ENCODE assay signal across 10 mouse cellular contexts in the genomic region with DNA sequence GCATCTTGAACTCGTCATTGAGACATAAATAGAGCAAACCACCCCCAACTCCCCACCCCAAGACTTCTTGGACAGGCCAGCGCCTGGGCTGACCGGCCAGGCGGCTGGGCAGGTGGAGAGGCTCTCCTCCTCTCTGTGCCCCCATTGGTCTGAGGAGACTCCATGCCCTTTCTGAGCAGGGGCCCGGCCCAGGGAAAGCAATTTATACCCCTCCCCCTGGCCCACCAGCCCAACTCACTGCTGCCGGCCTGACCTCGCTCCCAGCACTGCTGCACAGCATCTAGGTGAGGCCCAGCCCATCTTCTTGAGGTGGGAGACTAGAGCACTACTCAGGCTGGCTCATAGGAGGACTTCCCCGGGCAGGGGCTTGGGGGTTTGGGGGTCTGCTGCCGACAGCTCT. TPM values are rescaled to one million over a fixed set of nuclear protein-coding genes. Genes with fewer than 3 reads are reported as not detected.
A peak's percentile ranks its signal among the peaks of the same experiment; 100 is the strongest.
DNase-seq lines count a peak whose midpoint lies in the region; ATAC-seq and TF ChIP-seq lines count a peak whose summit lies in the region.
"Had no signal": no experiment of that assay in that cellular context is flagged by ENCODE, and none has a peak within 500 bp of the region (broad histone marks: within the 10 kb centered on the region; RNA-seq: fewer than 3 reads in every experiment).

A gene (plus strand): TSS at position 224 of the 400 bp plus-strand sequence.

- peak within 1 kb of the TSS; percentile 55 for H3K9ac ChIP-seq in heart, embryonic 12.5 days
- no peak within 1 kb of the TSS for H3K9ac ChIP-seq in midbrain, postnatal 0 days (replicated peaks; ENCODE audit: low read length, poor library complexity, severe bottlenecking)
- no peak within 1 kb of the TSS for H3K9ac ChIP-seq in neural tube, embryonic 15.5 days (replicated peaks)

- no peak within 1 kb of the TSS for H3K4me2 ChIP-seq in heart, embryonic 12.5 days
- no peak within 1 kb of the TSS for H3K4me2 ChIP-seq in midbrain, postnatal 0 days (ENCODE audit: low read depth, low read length, poor library complexity, severe bottlenecking)
- no peak within 1 kb of the TSS for H3K4me2 ChIP-seq in neural tube, embryonic 15.5 days

- H3K4me3 ChIP-seq in heart, embryonic 12.5 days, result no peak within 1 kb of the TSS
- no peak within 1 kb of the TSS for H3K4me3 ChIP-seq in midbrain, embryonic 10.5 days
- H3K4me3 ChIP-seq in midbrain, postnatal 0 days (ENCODE audit: low read depth, low read length), result no peak within 1 kb of the TSS
- H3K4me3 ChIP-seq in neural tube, embryonic 15.5 days (replicated peaks), result no peak within 1 kb of the TSS

- no peaks in the 10 kb centered on the region for H3K27me3 ChIP-seq in heart, embryonic 12.5 days (replicated peaks)
- peaks cover 14% of the 10 kb centered on the region for H3K27me3 ChIP-seq in midbrain, embryonic 10.5 days (ENCODE audit: low read depth, poor library complexity, severe bottlenecking)
- no peaks in the 10 kb centered on the region for H3K27me3 ChIP-seq in midbrain, postnatal 0 days (ENCODE audit: insufficient read depth, low read length)
- no peaks in the 10 kb centered on the region for H3K27me3 ChIP-seq in neural tube, embryonic 15.5 days (replicated peaks)

- peak within 1 kb of the TSS; percentile 76 for H3K27ac ChIP-seq in heart, embryonic 12.5 days (ENCODE audit: poor library complexity, severe bottlenecking)
- peak within 1 kb of the TSS; percentile 60 for H3K27ac ChIP-seq in midbrain, embryonic 10.5 days (replicated peaks)
- no peak within 1 kb of the TSS for H3K27ac ChIP-seq in midbrain, postnatal 0 days (ENCODE audit: low read depth, low read length)
- no peak within 1 kb of the TSS for H3K27ac ChIP-seq in neural tube, embryonic 15.5 days (replicated peaks)

- 71% methylated on average over 9 of the region's 9 CpGs for WGBS in heart, embryonic 12.5 days
- 85% methylated on average over 9 of the region's 9 CpGs for WGBS in midbrain, embryonic 10.5 days
- 81% methylated on average over 9 of the region's 9 CpGs for WGBS in midbrain, postnatal 0 days
- WGBS in neural tube, embryonic 15.5 days, result 85% methylated on average over 9 of the region's 9 CpGs

- DNase-seq in heart, postnatal 10 days, result no peak
- no peak for DNase-seq in midbrain, embryonic 10.5 days (ENCODE audit: low spot score)
- DNase-seq in midbrain, postnatal 0 days (ENCODE audit: low spot score), result no peak
- peak; percentile 63 to 66 for DNase-seq in gastrocnemius, postnatal 36 days
- DNase-seq in cerebellum, adult 11 months, result no peak
- DNase-seq: lung, postnatal 36 days; right cerebral cortex, postnatal 25 days had no signal

- H3K9me3 ChIP-seq in heart, embryonic 12.5 days (replicated peaks), result no peaks in the 10 kb centered on the region
- H3K9me3 ChIP-seq in midbrain, embryonic 10.5 days (replicated peaks), result no peaks in the 10 kb centered on the region
- no peaks in the 10 kb centered on the region for H3K9me3 ChIP-seq in midbrain, postnatal 0 days (ENCODE audit: low read length)
- no peaks in the 10 kb centered on the region for H3K9me3 ChIP-seq in neural tube, embryonic 15.5 days (replicated peaks)

- no peak for TF ChIP-seq CTCF in midbrain, postnatal 0 days (IDR thresholded peaks at IDR 0.05)

- no peaks in the 10 kb centered on the region for H3K36me3 ChIP-seq in heart, embryonic 12.5 days
- no peaks in the 10 kb centered on the region for H3K36me3 ChIP-seq in midbrain, embryonic 10.5 days
- no peaks in the 10 kb centered on the region for H3K36me3 ChIP-seq in midbrain, postnatal 0 days (ENCODE audit: insufficient read depth, low read length)
- no peaks in the 10 kb centered on the region for H3K36me3 ChIP-seq in neural tube, embryonic 15.5 days

- no peak for ATAC-seq in heart, embryonic 12.5 days (ENCODE audit: insufficient number of reproducible peaks, low FRiP score)
- no peak for ATAC-seq in midbrain, postnatal 0 days (ENCODE audit: low FRiP score)
- ATAC-seq in neural tube, embryonic 15.5 days (ENCODE audit: low FRiP score), result no peak
- no peak for ATAC-seq in activated CD4-positive, CD25-positive, alpha-beta regulatory T cell, adult 4 months

- intact Hi-C loops in heart, postnatal 10 days (cut with DNase I), result loop anchor here (2.0 kb wide), 1 partner anchor 233 kb away; no protein-coding TSS in a partner anchor
- intact Hi-C loops in gastrocnemius, postnatal 36 days (cut with DNase I), result loop anchor here (5.0 kb wide), 1 partner anchor 136 kb away; no protein-coding TSS in a partner anchor

- H3K4me1 ChIP-seq in heart, embryonic 12.5 days (replicated peaks), result peaks cover 31% of the 10 kb centered on the region
- peaks cover 13% of the 10 kb centered on the region for H3K4me1 ChIP-seq in midbrain, embryonic 10.5 days
- no peaks in the 10 kb centered on the region for H3K4me1 ChIP-seq in midbrain, postnatal 0 days (ENCODE audit: insufficient read depth, low read length)
- H3K4me1 ChIP-seq in neural tube, embryonic 15.5 days, result peaks cover 5% of the 10 kb centered on the region

RNA-seq across cellular contexts. Expression of the gene that starts here (rescaled TPM):
- polyA plus RNA-seq in heart, embryonic 12.5 days (2016; fragmentation: Nextera tagmentation; extraction: Ambion mirVana), result 50.6 and 53.5 TPM in 2 replicates
- 1 to 10 TPM; 1.9 to 4.3 TPM for total RNA-seq in heart, postnatal 10 days (2021)
- 0.52 and 1.5 TPM in 2 replicates for polyA plus RNA-seq in midbrain, embryonic 10.5 days (2016; fragmentation: Nextera tagmentation; extraction: Ambion mirVana)
- total RNA-seq in midbrain, postnatal 0 days (2014; rRNA removed), result not detected in 2 replicates
- 0.46 and 0.56 TPM in 2 replicates for polyA plus RNA-seq in midbrain, postnatal 0 days (2015; fragmentation: Nextera tagmentation; extraction: Ambion mirVana)
- total RNA-seq in gastrocnemius, postnatal 36 days (2021), result over 10,000 TPM; 17,613 to 18,280 TPM
- 16.4 and 24.8 TPM in 2 replicates for polyA plus RNA-seq in neural tube, embryonic 15.5 days (2015; fragmentation: Nextera tagmentation; extraction: Ambion mirVana)
- not detected for polyA plus RNA-seq in activated CD4-positive, CD25-positive, alpha-beta regulatory T cell, adult 4 months (2017; shearing (Covaris generic))

Comparison
In these comparisons a context has a peak if more than half of its experiments do, and no peak if none do; other contexts are left out.
1. RNA of the gene that starts here (total RNA-seq): 17,613 to 18,280 TPM in gastrocnemius, postnatal 36 days; 1.9 to 4.3 TPM in heart, postnatal 10 days and not detected in midbrain, postnatal 0 days; every median in the first group is over 1,000 times any median in the second.
2. H3K27ac ChIP-seq: peak in heart, embryonic 12.5 days (single experiment) and midbrain, embryonic 10.5 days (single experiment); none in midbrain, postnatal 0 days (single experiment) and neural tube, embryonic 15.5 days (single experiment).
3. DNase-seq: peak in gastrocnemius, postnatal 36 days (2 of 2); none in heart, postnatal 10 days (0 of 2), midbrain, embryonic 10.5 days (single experiment), midbrain, postnatal 0 days (single experiment) and cerebellum, adult 11 months (single experiment).